8 mouse cellular contexts compared by ENCODE assay signal in the genomic region with DNA sequence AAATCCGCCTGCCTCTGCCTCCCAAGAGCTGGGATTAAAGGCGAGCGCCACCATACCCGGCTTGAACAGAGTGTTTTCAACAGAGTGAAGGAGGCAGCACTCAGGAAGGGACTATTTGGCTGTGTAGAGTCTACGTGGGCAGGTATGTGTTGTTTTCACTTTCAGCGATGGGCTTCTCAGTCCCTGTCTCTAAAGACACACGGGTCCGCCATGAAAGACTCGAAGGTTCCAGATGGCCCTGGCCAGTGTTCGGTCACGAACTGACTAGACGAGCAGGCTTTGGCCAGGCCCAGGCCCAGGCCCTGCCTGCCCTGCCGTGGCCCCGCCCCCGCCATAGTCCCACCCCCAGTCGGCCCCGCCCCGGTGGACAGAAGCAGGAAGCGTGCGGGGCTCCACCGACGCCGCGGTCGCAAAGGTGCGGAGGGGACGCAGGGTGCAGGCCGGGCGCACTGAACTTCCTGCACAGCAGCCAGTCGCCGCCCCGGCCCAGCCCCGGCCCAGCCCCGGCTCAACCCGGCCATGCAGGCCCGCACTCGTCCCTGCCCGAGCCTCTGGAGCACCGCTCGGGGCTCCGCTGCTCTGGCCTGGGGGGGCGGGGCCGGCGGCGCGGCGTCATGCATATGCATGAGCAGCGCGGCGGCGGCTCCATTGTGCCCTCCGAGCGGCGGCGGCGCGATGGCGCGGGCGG. TPM values are rescaled to one million over a fixed set of nuclear protein-coding genes. Genes with fewer than 3 reads are reported as not detected.
DNase-seq lines count a peak whose midpoint lies in the region; ATAC-seq lines count a peak whose summit lies in the region.

TSS of gene Zmiz2 (plus strand) at position 349 of the 688 bp plus-strand sequence.

- DNase-seq in MEL-GATA-1-ER (ENCODE audit: extremely low read depth, low read depth): peak; percentile 47
- peak; percentile 94 for DNase-seq in cerebellum, adult 8-10 months
- DNase-seq in hindbrain, embryonic 10.5 days (ENCODE audit: low spot score): peak; percentile 96
- DNase-seq in layer of hippocampus, postnatal 10 days (ENCODE audit: low spot score in 2 of 2): peak; percentile 94 to 97
- peak; percentile 97 for DNase-seq in lung, postnatal 10 days
- DNase-seq in ovary, postnatal 36 days (ENCODE audit: low spot score): peak; percentile 96
- peak; percentile 95 for DNase-seq in thymus, postnatal 25 days

- peaks cover 31% of the 10 kb centered on the region for H3K36me3 ChIP-seq in hindbrain, embryonic 10.5 days

- peaks cover 34% of the 10 kb centered on the region for H3K4me1 ChIP-seq in hindbrain, embryonic 10.5 days (replicated peaks)

- 8% methylated on average over 60 of the region's 60 CpGs for WGBS in hindbrain, embryonic 10.5 days

- peak within 1 kb of the TSS; percentile 96 for H3K27ac ChIP-seq in hindbrain, embryonic 10.5 days

- ATAC-seq in frontal cortex, adult (ENCODE audit: low TSS enrichment): peak; percentile 94

- no peaks in the 10 kb centered on the region for H3K9me3 ChIP-seq in hindbrain, embryonic 10.5 days

- H3K4me3 ChIP-seq in hindbrain, embryonic 10.5 days: peak within 1 kb of the TSS; percentile 96

- no peaks in the 10 kb centered on the region for H3K27me3 ChIP-seq in hindbrain, embryonic 10.5 days (ENCODE audit: insufficient read depth, poor library complexity, severe bottlenecking)

RNA-seq across cellular contexts. Expression of gene Zmiz2, which starts in this region (rescaled TPM):
- 15.6 and 19.0 TPM in 2 replicates for polyA plus RNA-seq in hindbrain, embryonic 10.5 days (2016; fragmentation: Nextera tagmentation; extraction: Ambion mirVana)
- 100 to 1,000 TPM; 149 to 163 TPM for total RNA-seq in layer of hippocampus, postnatal 10 days (2021)

Comparison
In these comparisons a context has a peak if more than half of its experiments do, and no peak if none do; other contexts are left out.
1. Peak in every context shown above with its lines: DNase-seq, ATAC-seq, H3K4me3 ChIP-seq and H3K27ac ChIP-seq.
2. DNase-seq: peak in every context shown above with its lines; median percentile 97 in lung, postnatal 10 days; 96 in hindbrain, embryonic 10.5 days; 96 in ovary, postnatal 36 days; 96 in layer of hippocampus, postnatal 10 days; 95 in thymus, postnatal 25 days; 94 in cerebellum, adult 8-10 months; 47 in MEL-GATA-1-ER.